Mouse (Mus musculus): ENCODE results near the gene Ivd.

Gene Ivd

GRCm38 (mm10) chr2:118861454-118862339 is at the start of gene Ivd:
Gene Ivd (plus strand): TSS chr2:118861954.
- DNase-seq: peak; percentile 89

DNA sequence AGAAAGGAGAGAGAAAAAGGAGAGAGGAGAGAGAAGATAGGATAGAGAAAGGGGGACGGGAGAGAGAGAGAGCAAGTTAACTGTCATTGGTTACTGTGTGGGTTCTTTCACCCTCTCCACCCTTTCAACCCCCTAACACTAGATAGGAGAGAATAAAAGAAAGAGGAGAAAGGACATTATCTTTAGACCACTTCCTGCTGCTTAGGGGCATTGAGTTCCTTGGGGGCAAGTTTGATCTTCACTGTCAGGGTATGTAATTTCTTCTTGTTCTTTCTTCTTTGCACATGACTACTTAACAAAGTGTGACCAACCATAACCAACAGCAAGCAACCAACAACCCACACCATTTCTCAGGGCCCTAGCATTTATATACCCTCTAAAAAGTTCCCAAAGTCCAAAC is 49.0 kb upstream of the Ivd start:
- no peak for DNase-seq

DNA sequence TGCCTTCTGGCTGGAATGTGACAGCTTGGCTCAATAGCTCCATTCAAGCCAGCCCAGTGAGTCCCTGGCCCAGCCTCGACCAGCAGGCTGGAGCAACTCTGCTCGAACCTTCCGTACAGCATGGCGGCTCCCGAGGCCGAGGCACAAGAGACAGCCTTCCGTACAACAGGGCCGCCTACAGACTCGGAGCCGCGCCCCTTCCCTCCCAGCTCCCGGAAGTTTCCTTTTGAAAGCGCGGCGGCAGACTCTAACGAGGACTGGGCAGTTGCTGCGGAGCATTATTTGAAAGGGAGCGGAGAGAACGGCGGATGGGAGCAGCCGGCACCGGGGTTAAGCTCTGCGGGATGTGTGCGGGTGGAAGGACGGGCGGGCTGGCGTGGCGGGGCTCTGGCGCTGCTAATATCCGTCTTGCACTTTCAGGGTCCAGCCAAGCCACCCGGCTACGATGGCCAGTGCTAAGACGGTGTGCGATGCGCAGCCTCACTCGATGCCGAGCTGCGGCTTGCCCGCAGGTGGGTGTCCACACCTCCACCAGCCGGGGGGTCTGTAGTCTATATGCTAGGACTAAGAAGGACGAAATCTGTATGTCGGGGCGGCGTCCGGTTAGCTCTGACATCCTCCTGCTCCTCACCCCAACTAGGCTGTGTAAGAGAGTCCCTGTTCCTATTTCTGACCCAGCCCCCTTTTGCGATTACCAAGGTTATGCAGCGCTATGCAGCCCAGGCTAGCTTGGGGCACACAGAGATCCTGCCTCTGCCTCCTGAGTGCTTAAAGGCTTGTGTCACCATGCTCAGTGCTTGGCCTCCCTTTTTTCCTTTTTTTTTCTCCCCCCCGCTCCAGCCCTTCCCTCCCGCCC is 47.5 kb upstream of the Ivd start, which contains the start of gene Knstrn:
Knstrn (plus strand) TSS at position 23 of the 856 bp plus-strand sequence.
- peak; percentile 84 for DNase-seq

GRCm38 (mm10) chr2:118822800-118823199 is 39.0 kb upstream of the Ivd start:
- DNase-seq: no peak

DNA sequence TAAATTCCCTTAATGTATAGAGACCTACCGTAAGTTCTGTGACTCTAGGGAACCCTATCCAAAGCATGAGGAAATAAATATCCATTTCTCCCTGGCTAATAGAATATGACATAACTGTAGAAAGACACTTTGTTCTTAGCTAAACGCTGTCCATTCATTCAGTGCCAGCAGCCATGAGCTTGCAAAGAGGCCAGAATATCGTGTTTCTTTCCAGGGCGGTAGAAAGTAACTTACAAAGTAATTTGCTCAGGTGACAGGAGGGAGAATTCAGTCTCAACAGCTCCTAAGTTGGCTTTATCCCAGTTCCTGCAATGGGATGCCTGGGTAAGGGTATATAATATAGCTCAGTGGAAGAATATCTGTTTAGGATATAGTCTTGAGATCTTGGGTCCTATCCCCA is 37.4 kb upstream of the Ivd start:
- no peak for DNase-seq

GRCm38 (mm10) chr2:118829096-118829495 is 32.7 kb upstream of the Ivd start:
- DNase-seq: no peak

GRCm38 (mm10) chr2:118834061-118834460 is 27.7 kb upstream of the Ivd start:
- no peak for DNase-seq

DNA sequence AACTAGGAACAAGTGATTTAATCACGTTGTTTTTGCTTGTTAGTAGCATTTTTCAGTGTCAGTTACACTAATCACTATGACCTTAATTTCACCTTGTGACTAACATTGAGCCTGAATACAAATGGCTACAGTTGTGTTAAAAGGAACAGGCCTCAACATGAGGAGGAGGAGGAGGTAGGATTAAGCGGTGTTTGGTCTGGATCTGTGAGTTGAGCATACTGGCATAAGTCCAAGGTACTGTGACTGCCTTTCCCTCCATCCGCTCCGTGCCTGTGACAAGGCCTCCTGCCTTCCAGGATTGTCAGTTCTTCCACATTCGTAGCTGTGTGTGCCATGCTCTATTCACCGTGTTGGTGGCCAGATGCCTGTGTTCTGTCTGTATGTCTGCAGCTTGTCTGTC is 26.6 kb upstream of the Ivd start:
- no peak for DNase-seq

DNA sequence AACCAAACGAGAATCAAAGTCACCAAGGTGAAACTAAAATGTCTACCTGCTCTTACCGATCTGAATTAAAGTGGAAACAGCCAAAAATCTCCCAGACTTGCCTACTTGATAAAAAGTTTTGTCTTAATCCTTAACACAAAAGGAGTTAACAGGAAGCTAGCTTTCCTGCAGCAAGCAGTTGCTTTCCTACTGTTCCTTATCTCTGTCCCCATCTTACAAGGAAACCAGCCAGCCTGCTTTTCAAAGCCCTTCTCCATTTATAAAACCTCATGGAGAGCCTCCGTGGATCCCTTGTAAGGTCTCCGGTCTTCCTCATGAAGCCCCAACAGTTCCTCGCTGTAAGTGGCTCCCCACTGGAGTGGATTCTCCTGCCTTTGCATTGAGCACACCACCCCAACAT is 23.4 kb upstream of the Ivd start:
- no peak for DNase-seq

- DNase-seq: no peak
Observed at GRCm38 (mm10) chr2:118841186-118841585, 20.6 kb upstream of the Ivd start.

DNA sequence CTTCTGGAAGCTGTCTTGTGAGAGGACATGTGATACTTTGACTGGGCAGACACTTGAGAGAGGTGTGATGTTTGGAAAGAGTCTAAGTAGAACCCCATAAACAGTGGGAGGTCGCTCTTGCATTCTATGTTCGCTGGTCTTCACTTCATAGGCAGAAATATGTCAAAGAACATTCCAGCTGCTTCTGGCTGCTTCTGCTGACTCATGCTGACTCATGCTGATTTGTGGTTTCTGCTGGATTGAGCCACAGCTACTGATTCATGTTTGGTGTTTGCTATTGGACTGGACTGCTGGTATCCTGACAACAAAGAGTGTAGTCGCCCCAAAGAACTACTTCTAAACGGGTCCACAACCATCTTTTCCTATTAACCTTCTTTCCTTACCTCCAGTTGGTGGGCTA is 20.0 kb upstream of the Ivd start:
- DNase-seq: no peak

- no peak for DNase-seq
Observed at GRCm38 (mm10) chr2:118844427-118844826, 17.3 kb upstream of the Ivd start.

DNA sequence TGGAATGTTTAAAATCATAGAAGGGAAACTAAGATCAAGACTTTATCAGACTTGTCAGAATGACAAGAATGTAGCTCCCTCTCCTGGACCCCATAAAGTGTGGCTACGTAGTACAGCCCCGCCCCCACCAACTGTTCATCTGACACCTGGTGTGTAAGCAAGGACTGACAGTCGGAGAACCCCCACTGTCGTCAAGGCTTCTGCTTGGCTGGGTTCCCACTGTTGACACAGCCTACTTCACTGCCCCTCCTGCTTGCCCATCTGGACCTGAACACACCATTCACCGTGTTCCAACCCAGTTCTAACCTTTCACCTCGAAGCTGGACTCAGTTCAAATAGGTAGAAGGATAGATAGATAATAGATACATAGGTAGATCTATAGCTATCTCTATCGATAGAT is 15.5 kb upstream of the Ivd start:
- no peak for DNase-seq

DNA sequence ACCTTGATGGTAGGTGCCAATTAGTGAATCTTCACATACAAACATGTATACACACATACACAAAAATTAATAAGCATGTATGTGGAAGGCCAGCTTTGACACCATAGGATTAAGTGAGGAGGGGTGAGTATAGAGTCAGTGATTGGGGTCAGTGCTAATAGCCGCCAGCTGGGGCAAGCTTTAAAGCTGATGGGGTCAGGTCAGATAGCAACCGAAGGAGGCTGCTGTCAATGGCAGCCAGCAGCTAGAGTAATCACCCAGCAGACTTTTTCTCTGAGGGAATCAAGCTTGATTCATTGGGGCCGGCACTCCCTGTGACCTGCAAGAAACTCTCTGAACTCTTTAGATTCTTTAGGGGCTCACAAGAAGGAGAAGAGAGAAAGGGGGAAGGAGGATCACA is 10.0 kb upstream of the Ivd start:
- DNase-seq: no peak

GRCm38 (mm10) chr2:118862340-118862675 is 554 bp downstream of the Ivd start:
- DNase-seq: no peak

DNA sequence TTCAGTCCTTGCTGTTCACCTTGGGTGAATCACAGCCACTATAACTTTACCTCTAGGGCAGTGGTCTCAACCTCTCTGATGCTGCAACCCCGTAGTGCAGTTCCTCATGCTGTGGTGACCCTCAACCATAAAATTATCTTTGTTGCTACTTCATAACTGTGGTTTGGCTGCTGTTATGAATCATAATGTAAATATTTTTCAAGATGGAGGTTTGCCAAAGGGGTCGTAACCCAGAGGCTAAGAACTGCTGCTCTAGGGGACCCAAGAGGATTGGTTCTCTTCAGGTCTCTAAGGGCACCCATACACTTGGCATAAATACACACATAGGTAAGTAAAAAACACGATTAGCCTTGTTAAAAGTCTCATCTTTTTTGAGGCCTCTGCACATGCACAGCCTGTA is 8.8 kb downstream of the Ivd start:
- DNase-seq: no peak

GRCm38 (mm10) chr2:118871032-118871431 is 9.3 kb downstream of the Ivd start:
- no peak for DNase-seq

DNA sequence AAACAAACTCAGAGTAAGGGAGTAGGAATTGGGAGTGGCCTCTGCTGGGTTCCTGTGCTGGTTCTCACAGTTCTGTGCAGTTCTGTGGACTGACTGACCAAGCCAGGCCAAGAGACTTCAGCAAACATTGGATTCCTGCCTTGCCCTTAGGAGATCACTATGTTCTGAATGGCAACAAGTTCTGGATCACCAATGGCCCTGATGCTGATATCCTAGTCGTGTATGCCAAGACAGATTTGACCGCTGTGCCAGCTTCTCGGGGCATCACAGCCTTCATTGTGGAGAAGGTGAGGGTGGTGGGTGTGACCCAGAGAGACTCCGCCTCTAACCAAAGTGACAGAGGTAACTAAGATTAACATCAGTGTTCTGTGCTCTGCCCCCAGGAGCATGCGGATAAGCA is 11.3 kb downstream of the Ivd start:
- DNase-seq: no peak

DNA sequence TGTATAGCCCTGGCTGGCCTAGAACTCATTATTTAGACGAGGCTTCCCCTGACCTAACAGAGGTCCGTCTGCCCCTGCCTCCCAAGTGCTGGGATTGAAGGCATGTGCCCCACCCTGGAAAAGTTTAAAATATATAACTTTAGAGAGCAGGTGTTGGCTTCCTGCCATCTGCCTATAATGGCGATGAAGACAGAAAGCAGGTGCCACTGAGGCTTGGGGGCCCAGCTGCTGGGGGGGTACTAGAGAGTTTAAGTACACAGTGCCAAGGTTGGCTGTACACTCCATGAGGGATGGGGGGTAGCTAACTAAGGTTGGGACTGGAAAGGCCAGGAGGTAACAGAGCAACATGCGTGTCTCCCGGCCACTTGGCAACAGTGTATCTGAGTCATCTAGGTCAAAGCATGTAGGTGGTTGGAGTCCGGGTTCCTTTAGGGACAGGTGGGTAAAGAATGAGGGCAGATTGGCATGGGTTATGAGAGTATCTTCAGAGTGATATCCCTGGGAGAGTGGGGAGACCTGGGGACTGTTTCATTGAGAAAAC is 12.2 kb downstream of the Ivd start:
- peak; percentile 25 for DNase-seq

- DNase-seq: no peak
Observed at GRCm38 (mm10) chr2:118875316-118875715, 13.6 kb downstream of the Ivd start.

DNA sequence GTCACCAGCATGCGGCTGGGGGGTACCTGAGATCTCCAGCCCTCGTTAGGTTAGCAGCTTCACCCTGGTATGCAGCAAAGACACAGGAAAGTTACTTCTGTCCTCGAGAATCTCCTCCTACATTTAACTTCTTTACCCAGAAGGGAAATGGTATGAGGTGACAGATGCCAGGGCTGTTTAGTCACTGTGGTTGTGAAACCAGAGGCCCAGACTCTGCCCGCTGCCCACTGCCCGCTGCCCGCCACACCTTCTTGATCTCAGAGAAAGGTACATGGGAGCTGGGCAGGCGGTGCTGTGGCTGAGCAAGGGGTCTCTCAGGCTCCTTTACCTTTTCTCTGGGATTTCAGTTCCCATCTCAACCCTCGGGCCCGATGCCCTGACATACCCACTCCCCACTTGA is 14.7 kb downstream of the Ivd start:
- no peak for DNase-seq

DNA sequence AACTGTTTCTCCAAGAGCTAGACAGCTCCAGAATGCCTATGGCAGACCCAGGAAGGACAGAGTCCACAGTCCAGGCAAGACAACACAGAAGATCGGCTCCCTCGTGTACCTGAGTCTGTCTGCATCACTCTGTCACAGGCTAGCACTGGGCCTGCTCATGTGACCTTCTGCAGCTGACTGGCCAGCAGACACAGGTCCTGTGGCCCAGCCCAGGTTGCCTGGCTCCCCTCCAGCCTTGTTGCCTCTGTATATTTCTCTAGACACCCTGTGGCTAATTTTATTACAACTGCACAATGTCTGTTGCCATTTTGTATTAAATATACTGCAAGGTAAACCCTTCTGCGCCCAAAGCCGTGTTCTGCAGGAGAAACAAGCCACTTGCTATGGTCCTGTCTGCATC is 19.3 kb downstream of the Ivd start:
- DNase-seq: no peak

DNA sequence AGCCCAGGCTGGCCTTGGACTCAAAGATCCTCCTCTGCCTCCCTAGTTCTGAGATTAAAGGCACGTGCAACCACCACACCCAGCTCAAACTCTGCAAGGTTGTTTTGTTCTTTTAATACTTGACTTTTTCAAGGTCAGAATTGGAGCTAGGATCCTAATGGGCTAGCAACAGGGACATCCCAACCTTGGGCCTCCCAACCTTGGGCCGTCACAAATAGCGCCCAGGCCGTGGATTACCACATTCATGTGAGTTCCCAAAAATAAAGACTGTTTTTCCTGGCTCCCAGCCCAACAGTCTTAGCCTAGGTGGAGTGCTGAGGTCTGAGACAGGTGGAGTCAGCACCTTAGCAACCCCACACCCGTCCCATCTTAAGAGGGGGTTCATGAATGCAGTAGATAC is 20.2 kb downstream of the Ivd start:
- no peak for DNase-seq
